Mouse (Mus musculus) gonadal fat pad, adult 2 months (tissue): ENCODE results near the gene Zbtb25. TPM values are rescaled to one million over a fixed set of nuclear protein-coding genes. Genes with fewer than 3 reads are reported as not detected.

Experiments
- DNase-seq: peaks from one replicate; pipeline ENCODE4 v3.0.0-alpha.2; 2012; ENCODE audit warnings: low read depth
- polyA plus RNA-seq: library from polyadenylated mRNA; depleted of rRNA; stranded (reverse); fragments of >200 nt; gene quantifications from 2 replicates; pipeline ENCODE4 v1.2.3, GENCODE M21; 2012; rRNA removed

Gene Zbtb25
- polyA plus RNA-seq, 1 experiment, result 8.9 TPM

DNA sequence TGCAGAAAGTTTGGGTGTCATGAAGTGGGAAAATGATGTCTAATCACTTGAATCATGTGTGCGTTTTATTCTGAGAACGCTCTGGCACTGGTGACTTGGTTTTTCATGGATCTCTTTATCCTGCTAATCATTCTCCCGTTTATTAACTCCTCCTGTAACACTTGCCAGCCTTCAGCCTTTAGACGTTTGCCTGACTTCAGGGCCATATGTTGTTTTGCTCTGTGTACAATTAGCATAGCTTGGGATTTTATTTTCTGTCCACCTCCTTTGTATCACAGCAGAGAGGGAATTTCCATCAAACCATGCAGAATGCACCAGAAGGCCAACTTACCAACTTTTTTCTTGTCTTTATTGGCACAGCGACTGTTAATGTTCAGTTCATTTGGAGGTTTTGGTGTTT is 71.6 kb downstream of the Zbtb25 start:
- no peak for DNase-seq

Other genes with a start within 250 kb of the Zbtb25 start
- gene Esr2, start 192.3 kb downstream of the Zbtb25 start, polyA plus RNA-seq, result 2.6 and 2.9 TPM in 2 replicates
- gene Tex21, start 122.9 kb downstream of the Zbtb25 start, polyA plus RNA-seq, result 0.05 and 0.08 TPM in 2 replicates
- 21.5 and 21.8 TPM in 2 replicates for gene Mthfd1, start 114.3 kb downstream of the Zbtb25 start, polyA plus RNA-seq
- gene Akap5, start 44.7 kb downstream of the Zbtb25 start, polyA plus RNA-seq, result 0.32 and 0.41 TPM in 2 replicates
- gene Zbtb1, start 664 bp upstream of the Zbtb25 start, polyA plus RNA-seq, result 2.9 and 3.7 TPM in 2 replicates
- 30.2 and 45.9 TPM in 2 replicates for gene Hspa2, start 34.6 kb upstream of the Zbtb25 start, polyA plus RNA-seq
- gene Ppp1r36, start 47.9 kb upstream of the Zbtb25 start, polyA plus RNA-seq, result 4.0 and 5.8 TPM in 2 replicates
- 31.6 and 34.0 TPM in 2 replicates for gene Plekhg3, start 161.3 kb upstream of the Zbtb25 start, polyA plus RNA-seq